Mouse (Mus musculus) neural tube, embryonic 13.5 days (tissue): ENCODE measurements around the gene Alkbh5. TPM values are rescaled to one million over a fixed set of nuclear protein-coding genes. Genes with fewer than 3 reads are reported as not detected.
"Not testable (repeated sequence)": the region's sequence is repeated elsewhere in the genome, so short reads cannot be mapped to it uniquely, and the experiment has no call there.

Source experiments
- ATAC-seq: fragments of 200-750 bp; cut with Nextera tagmentation; 2 replicates; pipeline ENCODE4 v1.8.0; 2017; ENCODE audit warnings: low read depth, mild to moderate bottlenecking, moderate TSS enrichment, moderate library complexity
- H3K27ac ChIP-seq: fragments of 300-500 bp; sonication (generic); replicated peaks from 2 replicates; pipeline ENCODE4 v1.5.1; 2015; ENCODE audit warnings: moderate library complexity, mild to moderate bottlenecking, inconsistent platforms
- H3K27me3 ChIP-seq: fragments of 300-500 bp; sonication (generic); 2 replicates; pipeline ENCODE4 v1.6.1; 2015; ENCODE audit warnings: mild to moderate bottlenecking, inconsistent platforms
- H3K36me3 ChIP-seq: fragments of 300-500 bp; sonication (generic); 2 replicates; pipeline ENCODE4 v1.6.1; 2015; ENCODE audit warnings: mild to moderate bottlenecking, inconsistent platforms
- H3K4me1 ChIP-seq: fragments of 300-500 bp; sonication (generic); replicated peaks from 2 replicates; pipeline ENCODE4 v1.6.1; 2015; ENCODE audit warnings: inconsistent platforms
- H3K4me2 ChIP-seq: fragments of 300-500 bp; sonication (generic); 2 replicates; pipeline ENCODE4 v1.6.1; 2015; ENCODE audit warnings: inconsistent platforms, mild to moderate bottlenecking, moderate library complexity
- H3K4me3 ChIP-seq: fragments of 300-500 bp; sonication (generic); 2 replicates; pipeline ENCODE4 v1.5.1; 2015; ENCODE audit warnings: mild to moderate bottlenecking, inconsistent platforms
- H3K9ac ChIP-seq: fragments of 300-500 bp; sonication (generic); 2 replicates; pipeline ENCODE4 v1.6.1; 2015; ENCODE audit warnings: moderate library complexity, mild to moderate bottlenecking, inconsistent platforms
- H3K9me3 ChIP-seq: fragments of 300-500 bp; sonication (generic); 2 replicates; pipeline ENCODE4 v1.6.1; 2016; ENCODE audit warnings: inconsistent platforms
- WGBS: fragments of 180-500 bp; shearing (Covaris S2); methylation state at CpG from one replicate; pipeline ENCODE4 v1.1.7; 2015; 5-methylcytosine and 5-hydroxymethylcytosine counted together
- polyA plus RNA-seq: library from polyadenylated mRNA; unstranded; fragments of >200 nt; fragmentation: Nextera tagmentation; extraction: Ambion mirVana; gene quantifications from 2 replicates; pipeline ENCODE4 v1.2.1, GENCODE M21; 2015

Gene Alkbh5
- polyA plus RNA-seq, 1 experiment from 2014 or later: 22.3 TPM

DNA sequence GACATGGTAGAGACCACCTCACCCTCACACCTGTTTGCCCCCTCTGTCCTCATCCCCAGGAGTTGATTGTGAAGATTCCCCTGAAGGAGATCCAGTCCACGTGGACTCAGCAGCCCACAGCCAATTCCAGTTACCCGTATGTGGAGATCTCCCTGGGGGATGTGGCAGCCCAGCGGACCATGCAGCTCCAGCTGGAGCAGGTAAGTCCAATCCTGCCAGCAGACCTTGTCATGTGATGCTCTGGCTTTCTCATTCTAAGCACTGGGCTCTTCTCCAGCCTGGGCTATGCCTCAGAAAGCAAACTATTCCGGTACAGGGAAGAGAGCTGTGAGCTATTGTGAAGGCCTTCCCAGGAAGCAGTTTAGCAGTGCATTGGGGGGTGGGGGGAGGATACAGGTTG is 9.7 kb upstream of the Alkbh5 start:
- Histone ChIP-seq H3K27me3 (no peaks in the 10 kb centered on the region), H3K27ac (no peak overlapping the region), H3K4me3 (no peak overlapping the region), H3K9me3 (no peaks in the 10 kb centered on the region), H3K4me1 (no peaks in the 10 kb centered on the region), H3K9ac (no peak overlapping the region), H3K36me3 (no peaks in the 10 kb centered on the region), H3K4me2 (no peak overlapping the region)
- 67% methylated on average over 4 of the region's 4 CpGs for WGBS
- no peak for ATAC-seq

DNA sequence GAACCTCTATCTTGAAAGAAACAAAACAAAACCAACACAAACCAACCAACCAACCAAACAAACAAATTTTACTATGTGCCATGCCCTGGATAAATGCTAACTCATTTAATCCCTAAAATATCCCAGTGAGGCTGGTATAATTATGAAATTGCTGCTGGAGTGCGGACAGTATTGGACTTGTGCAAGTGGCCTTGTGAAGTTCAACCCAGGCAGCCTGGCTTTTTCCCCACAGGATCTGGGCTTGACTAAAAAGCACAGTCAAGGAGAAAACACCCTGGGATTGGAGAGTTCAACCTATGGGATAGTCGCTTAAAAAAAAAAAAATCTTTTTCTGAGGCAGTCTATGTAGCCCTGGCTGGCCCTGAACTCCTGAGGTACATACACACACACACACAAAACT is 505 bp upstream of the Alkbh5 start:
- peak overlapping the region; percentile 100 for H3K4me2 ChIP-seq
- H3K27me3 ChIP-seq: no peaks in the 10 kb centered on the region
- peak overlapping the region; percentile 99 for H3K27ac ChIP-seq
- H3K4me3 ChIP-seq: peak overlapping the region; percentile 92
- H3K36me3 ChIP-seq: no peaks in the 10 kb centered on the region
- ATAC-seq: no peak
- H3K9ac ChIP-seq: peak overlapping the region; percentile 95
- no peaks in the 10 kb centered on the region for H3K9me3 ChIP-seq
- WGBS: 88% methylated on average over 2 of the region's 2 CpGs
- H3K4me1 ChIP-seq: peaks cover 35% of the 10 kb centered on the region

DNA sequence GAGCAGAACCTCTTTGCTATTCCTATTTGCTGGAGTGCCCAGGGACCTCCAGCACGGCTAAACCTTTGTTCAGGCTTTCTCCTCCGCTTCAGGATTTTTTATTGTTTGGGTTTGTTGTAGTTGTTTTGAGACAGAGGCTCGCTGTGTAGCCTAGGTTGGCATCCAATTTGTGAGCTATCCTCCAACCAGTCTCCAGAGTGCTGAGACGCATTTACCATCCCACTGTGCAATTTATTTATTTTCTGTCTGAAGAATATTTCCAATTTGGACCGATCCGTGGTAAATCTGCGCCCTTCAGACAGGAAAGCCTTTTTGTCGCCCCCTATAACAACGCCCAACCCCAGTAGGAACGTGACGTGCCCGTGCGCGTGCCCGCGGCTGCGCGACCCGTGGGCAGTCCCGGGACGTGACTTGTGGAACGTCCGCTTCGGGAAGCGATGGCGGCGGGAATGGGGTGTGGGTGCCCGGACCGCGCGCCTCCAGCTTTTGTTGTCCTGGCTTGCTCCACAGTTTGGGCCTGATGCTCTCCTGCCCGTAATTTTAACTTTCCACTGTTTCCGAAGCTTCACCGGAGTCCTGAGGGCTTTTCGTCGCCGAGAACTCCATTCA is 782 bp downstream of the Alkbh5 start:
- Histone ChIP-seq H3K27me3 (no peaks in the 10 kb centered on the region), H3K36me3 (peaks cover 3% of the 10 kb centered on the region; the same call in 1 of the 2 replicates), H3K4me3 (peak overlapping the region; percentile 92), H3K27ac (peak overlapping the region; percentile 99), H3K9me3 (no peaks in the 10 kb centered on the region), H3K4me2 (peak overlapping the region; percentile 100), H3K9ac (peak overlapping the region; percentile 95), H3K4me1 (peaks cover 47% of the 10 kb centered on the region)
- peak; percentile 85 for ATAC-seq
- WGBS: under 1% methylated on average over 37 of the region's 37 CpGs

GRCm38 (mm10) chr11:60537468-60538347 is 1.5 kb downstream of the Alkbh5 start:
- Histone ChIP-seq H3K27ac (peak overlapping the region; percentile 99), H3K4me2 (peak overlapping the region; percentile 100), H3K9me3 (no peaks in the 10 kb centered on the region), H3K27me3 (no peaks in the 10 kb centered on the region), H3K36me3 (peaks cover 9% of the 10 kb centered on the region; the same call in 1 of the 2 replicates), H3K4me1 (peaks cover 54% of the 10 kb centered on the region), H3K4me3 (peak overlapping the region; percentile 92), H3K9ac (peak overlapping the region; percentile 95)
- under 1% methylated on average over 87 of the region's 91 CpGs for WGBS
- peak; percentile 87 for ATAC-seq

DNA sequence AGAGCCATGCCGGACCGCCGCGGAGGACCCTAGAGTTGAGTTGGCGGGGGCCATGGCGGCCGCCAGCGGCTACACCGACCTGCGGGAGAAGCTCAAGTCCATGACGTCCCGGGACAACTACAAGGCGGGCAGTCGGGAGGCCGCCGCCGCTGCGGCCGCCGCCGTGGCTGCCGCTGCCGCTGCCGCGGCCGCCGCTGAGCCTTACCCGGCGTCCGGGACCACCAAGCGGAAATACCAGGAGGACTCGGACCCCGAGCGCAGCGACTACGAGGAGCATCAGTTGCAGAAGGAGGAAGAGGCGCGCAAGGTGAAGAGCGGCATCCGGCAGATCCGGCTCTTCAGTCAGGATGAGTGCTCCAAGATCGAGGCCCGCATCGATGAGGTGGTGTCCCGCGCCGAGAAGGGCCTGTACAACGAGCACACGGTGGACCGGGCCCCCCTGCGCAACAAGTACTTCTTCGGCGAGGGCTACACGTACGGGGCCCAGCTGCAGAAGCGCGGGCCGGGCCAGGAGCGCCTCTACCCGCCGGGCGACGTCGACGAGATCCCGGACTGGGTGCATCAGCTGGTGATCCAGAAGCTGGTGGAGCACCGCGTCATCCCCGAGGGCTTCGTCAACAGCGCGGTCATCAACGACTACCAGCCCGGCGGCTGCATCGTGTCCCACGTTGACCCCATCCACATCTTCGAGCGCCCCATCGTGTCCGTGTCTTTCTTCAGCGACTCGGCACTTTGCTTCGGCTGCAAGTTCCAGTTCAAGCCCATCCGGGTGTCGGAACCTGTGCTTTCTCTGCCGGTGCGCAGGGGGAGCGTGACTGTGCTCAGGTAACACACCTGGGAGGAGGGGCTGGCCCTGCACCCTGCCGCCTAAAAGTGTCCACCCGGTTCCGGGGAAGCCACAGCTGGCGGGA is 2.4 kb downstream of the Alkbh5 start:
- Histone ChIP-seq H3K27ac (peak overlapping the region; percentile 99), H3K9me3 (no peaks in the 10 kb centered on the region), H3K4me2 (peak overlapping the region; percentile 100), H3K27me3 (no peaks in the 10 kb centered on the region), H3K4me3 (peak overlapping the region; percentile 92), H3K36me3 (peaks cover 9% of the 10 kb centered on the region; the same call in 1 of the 2 replicates), H3K9ac (peak overlapping the region; percentile 95), H3K4me1 (peaks cover 63% of the 10 kb centered on the region)
- under 1% methylated on average over 90 of the region's 93 CpGs for WGBS
- peak; percentile 15 for ATAC-seq

GRCm38 (mm10) chr11:60539540-60539939 is 3.4 kb downstream of the Alkbh5 start:
- ATAC-seq: no peak
- Histone ChIP-seq H3K4me2 (peak overlapping the region; percentile 100), H3K4me3 (peak overlapping the region; percentile 92), H3K4me1 (peaks cover 73% of the 10 kb centered on the region), H3K9ac (peak overlapping the region; percentile 95), H3K27me3 (no peaks in the 10 kb centered on the region), H3K27ac (no peak overlapping the region), H3K36me3 (peaks cover 9% of the 10 kb centered on the region; the same call in 1 of the 2 replicates), H3K9me3 (no peaks in the 10 kb centered on the region)
- WGBS: 11% methylated on average over 2 of the region's 2 CpGs

DNA sequence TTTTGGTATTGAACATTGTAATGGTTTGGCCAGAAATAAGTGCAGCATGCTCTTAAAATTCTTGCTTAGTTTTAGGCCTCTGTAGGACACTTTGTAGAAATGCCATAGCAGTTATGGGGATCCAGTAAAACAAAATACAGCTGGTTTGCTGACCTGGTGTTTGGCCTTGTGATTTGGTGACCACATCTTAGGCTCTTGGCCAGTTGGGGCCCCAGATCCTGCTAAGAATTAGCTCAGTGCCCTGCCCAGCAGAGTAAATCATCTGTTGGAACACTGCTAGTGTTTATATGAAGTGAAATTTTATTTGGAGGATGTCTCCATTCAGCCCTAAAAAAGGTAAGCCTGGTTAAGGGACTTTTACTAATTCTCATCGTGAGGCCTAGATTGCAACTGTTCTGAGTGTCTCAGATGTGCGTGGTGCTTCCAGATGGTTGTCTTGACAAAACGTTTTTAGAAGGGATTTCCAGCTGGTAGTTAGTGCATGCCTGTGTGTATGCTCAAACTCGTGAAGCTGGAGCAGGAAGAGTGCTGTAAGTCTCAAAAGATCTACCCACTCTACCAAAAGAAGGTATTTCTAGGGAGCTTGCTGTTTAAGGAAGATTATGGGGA is 3.9 kb downstream of the Alkbh5 start:
- Histone ChIP-seq H3K4me3 (peak overlapping the region; percentile 92), H3K4me2 (peak overlapping the region; percentile 100), H3K9me3 (no peaks in the 10 kb centered on the region), H3K36me3 (peaks cover 9% of the 10 kb centered on the region; the same call in 1 of the 2 replicates), H3K9ac (peak overlapping the region; percentile 60), H3K4me1 (peaks cover 77% of the 10 kb centered on the region), H3K27me3 (no peaks in the 10 kb centered on the region), H3K27ac (no peak overlapping the region)
- no peak for ATAC-seq
- 9% methylated on average over 4 of the region's 4 CpGs for WGBS

GRCm38 (mm10) chr11:60540761-60541160 is 4.6 kb downstream of the Alkbh5 start:
- ATAC-seq: no peak
- Histone ChIP-seq H3K27me3 (no peaks in the 10 kb centered on the region), H3K4me2 (peak overlapping the region; percentile 100), H3K4me1 (peaks cover 77% of the 10 kb centered on the region), H3K36me3 (peaks cover 9% of the 10 kb centered on the region; the same call in 1 of the 2 replicates), H3K9me3 (no peaks in the 10 kb centered on the region), H3K4me3 (peak overlapping the region; percentile 92), H3K27ac (no peak overlapping the region), H3K9ac (peak overlapping the region; percentile 60; the same call in 1 of the 2 replicates)
- 84% methylated on average over 2 of the region's 2 CpGs for WGBS

- no peaks in the 10 kb centered on the region for H3K9me3 ChIP-seq
- peak overlapping the region; percentile 100; the same call in 1 of the 2 replicates for H3K4me2 ChIP-seq
- 89% methylated on average over 6 of the region's 6 CpGs for WGBS
- peaks cover 9% of the 10 kb centered on the region; the same call in 1 of the 2 replicates for H3K36me3 ChIP-seq
- H3K4me3 ChIP-seq: no peak overlapping the region
- no peak for ATAC-seq
- no peak overlapping the region for H3K27ac ChIP-seq
- H3K27me3 ChIP-seq: no peaks in the 10 kb centered on the region
- H3K4me1 ChIP-seq: peaks cover 69% of the 10 kb centered on the region
- no peak overlapping the region for H3K9ac ChIP-seq
These were observed 5.7 kb downstream of the Alkbh5 start for GRCm38 (mm10) chr11:60541831-60542230.

- not testable (repeated sequence) for ATAC-seq, H3K9me3 ChIP-seq, H3K4me2 ChIP-seq, H3K4me3 ChIP-seq, H3K27ac ChIP-seq, H3K9ac ChIP-seq, H3K27me3 ChIP-seq
- H3K36me3 ChIP-seq: peaks cover 21% of the 10 kb centered on the region
- WGBS: 92% methylated on average over 4 of the region's 5 CpGs
- H3K4me1 ChIP-seq: peaks cover 69% of the 10 kb centered on the region
These were observed 7.0 kb downstream of the Alkbh5 start for GRCm38 (mm10) chr11:60543211-60543610.

GRCm38 (mm10) chr11:60545433-60545832 is 9.3 kb downstream of the Alkbh5 start:
- Histone ChIP-seq H3K9me3 (no peaks in the 10 kb centered on the region), H3K27ac (no peak overlapping the region), H3K27me3 (no peaks in the 10 kb centered on the region), H3K4me3 (no peak overlapping the region), H3K4me2 (no peak overlapping the region), H3K9ac (no peak overlapping the region), H3K4me1 (peaks cover 54% of the 10 kb centered on the region), H3K36me3 (peaks cover 41% of the 10 kb centered on the region)
- 52% methylated on average over 4 of the region's 4 CpGs for WGBS
- ATAC-seq: no peak
